In genomic region chr5:118329143-118329542, GRCm38 (mm10) we compare ENCODE assay signal across 24 mouse cellular contexts.
A peak's percentile ranks its signal among the peaks of the same experiment; 100 is the strongest.
DNase-seq lines count a peak whose midpoint lies in the region; ATAC-seq and TF ChIP-seq lines count a peak whose summit lies in the region.
"Had no signal": no experiment of that assay in that cellular context is flagged by ENCODE, and none has a peak within 500 bp of the region (broad histone marks: within the 10 kb centered on the region; RNA-seq: fewer than 3 reads in every experiment).

No protein-coding gene starts in this region.

- no peak for TF ChIP-seq POLR2A in CH12.LX (IDR thresholded peaks at IDR 0.05; ENCODE audit: low read depth, low read length)

- peak overlapping the region; percentile 54; the same call in 1 of the 2 replicates for H3K4me2 ChIP-seq in forebrain, embryonic 13.5 days
- no peak overlapping the region for H3K4me2 ChIP-seq in forebrain, postnatal 0 days (ENCODE audit: low read depth)
- no peak overlapping the region for H3K4me2 ChIP-seq in midbrain, embryonic 14.5 days (ENCODE audit: low read length)
- no peak overlapping the region for H3K4me2 ChIP-seq in midbrain, embryonic 11.5 days
- no peak overlapping the region for H3K4me2 ChIP-seq in CH12.LX (ENCODE audit: insufficient read depth, low read depth, poor library complexity, severe bottlenecking)
- H3K4me2 ChIP-seq in hindbrain, embryonic 11.5 days (replicated peaks; ENCODE audit: low read depth, low read length), result no peak overlapping the region
- H3K4me2 ChIP-seq: liver, embryonic 15.5 days; stomach, embryonic 15.5 days had no signal

- H3K9ac ChIP-seq in forebrain, embryonic 13.5 days, result no peak overlapping the region
- H3K9ac ChIP-seq in forebrain, postnatal 0 days, result no peak overlapping the region
- H3K9ac ChIP-seq in midbrain, embryonic 14.5 days (replicated peaks; ENCODE audit: low read length), result no peak overlapping the region
- no peak overlapping the region for H3K9ac ChIP-seq in midbrain, embryonic 11.5 days (ENCODE audit: low read length)
- no peak overlapping the region for H3K9ac ChIP-seq in CH12.LX (ENCODE audit: insufficient read depth, low read depth)
- no peak overlapping the region for H3K9ac ChIP-seq in hindbrain, embryonic 11.5 days (ENCODE audit: low read depth, low read length)
- H3K9ac ChIP-seq: liver, embryonic 15.5 days; midbrain, embryonic 12.5 days; stomach, embryonic 15.5 days had no signal

- 89% methylated on average over 5 of the region's 5 CpGs for WGBS in forebrain, embryonic 13.5 days
- WGBS in forebrain, postnatal 0 days, result 84% methylated on average over 5 of the region's 5 CpGs
- 86% methylated on average over 5 of the region's 5 CpGs for WGBS in midbrain, embryonic 14.5 days
- WGBS in midbrain, embryonic 11.5 days, result 88% methylated on average over 5 of the region's 5 CpGs
- WGBS in hindbrain, embryonic 11.5 days, result 83% methylated on average over 5 of the region's 5 CpGs

- no peaks in the 10 kb centered on the region for H3K79me2 ChIP-seq in CH12.LX (replicated peaks; ENCODE audit: control insufficient read depth, extremely low read depth, insufficient read depth, poor library complexity, severe bottlenecking)

- ATAC-seq in forebrain, embryonic 13.5 days, result no peak
- no peak for ATAC-seq in forebrain, postnatal 0 days
- no peak for ATAC-seq in midbrain, embryonic 14.5 days (ENCODE audit: low FRiP score, low TSS enrichment)
- ATAC-seq in midbrain, embryonic 11.5 days (ENCODE audit: low FRiP score), result no peak
- no peak for ATAC-seq in hindbrain, embryonic 11.5 days (ENCODE audit: low FRiP score)
- ATAC-seq: hindbrain, embryonic 16.5 days had no signal

- TF ChIP-seq RAD21 in CH12.LX (IDR thresholded peaks at IDR 0.05; ENCODE audit: low read depth, low read length), result no peak

- TF ChIP-seq CTCF in forebrain, postnatal 0 days (IDR thresholded peaks at IDR 0.05; ENCODE audit: low read depth), result no peak
- no peak for TF ChIP-seq CTCF in CH12.LX (conservative IDR thresholded peaks at IDR 0.05 in 1 of 2, IDR thresholded peaks at IDR 0.05 in 1 of 2; ENCODE audit: low read depth in 2 of 2, low read length in 2 of 2)

- H3K4me1 ChIP-seq in forebrain, embryonic 13.5 days, result peaks cover 44% of the 10 kb centered on the region
- peaks cover 3% of the 10 kb centered on the region; the same call in 1 of the 2 replicates for H3K4me1 ChIP-seq in forebrain, postnatal 0 days (ENCODE audit: insufficient read depth)
- H3K4me1 ChIP-seq in midbrain, embryonic 14.5 days (ENCODE audit: control insufficient read depth, insufficient read depth, low read length), result peaks cover 31% of the 10 kb centered on the region
- H3K4me1 ChIP-seq in midbrain, embryonic 11.5 days (ENCODE audit: control insufficient read depth, insufficient read depth, low read length), result peaks cover 11% of the 10 kb centered on the region
- H3K4me1 ChIP-seq in CH12.LX (ENCODE audit: control insufficient read depth in 1 of 2, insufficient read depth in 2 of 2), result peaks cover 0 to 17% of the 10 kb centered on the region in 2 experiments; a peak in 2 of 4 replicates
- peaks cover 6% of the 10 kb centered on the region; the same call in 1 of the 2 replicates for H3K4me1 ChIP-seq in hindbrain, embryonic 11.5 days (replicated peaks; ENCODE audit: control insufficient read depth, insufficient read depth, low read length)

- H3K4me3 ChIP-seq in forebrain, embryonic 13.5 days, result no peak overlapping the region
- no peak overlapping the region for H3K4me3 ChIP-seq in forebrain, postnatal 0 days (ENCODE audit: low read depth, low read length)
- no peak overlapping the region for H3K4me3 ChIP-seq in midbrain, embryonic 14.5 days (replicated peaks; ENCODE audit: low read depth, low read length)
- no peak overlapping the region for H3K4me3 ChIP-seq in midbrain, embryonic 11.5 days (ENCODE audit: low read depth, low read length)
- H3K4me3 ChIP-seq in CH12.LX (replicated peaks in 1 of 3; ENCODE audit: low read depth in 2 of 3, low read length in 2 of 3, poor library complexity in 1 of 3), result no peak overlapping the region
- no peak overlapping the region for H3K4me3 ChIP-seq in hindbrain, embryonic 11.5 days (ENCODE audit: low read depth, low read length)
- H3K4me3 ChIP-seq: liver, embryonic 15.5 days; midbrain, embryonic 12.5 days; neural tube, embryonic 13.5 days; stomach, embryonic 15.5 days had no signal

- in situ Hi-C loops in CH12.LX (cut with MboI; ENCODE audit: low pct_ligation_motif_present, low pct_unique_long_range_greater_than_20kb, low sequenced_read_pairs), result no loop called here

- no peak for TF ChIP-seq EP300 in CH12.LX (IDR thresholded peaks at IDR 0.05; ENCODE audit: low read length)

- dilution Hi-C loops in CH12.LX (cut with MboI; ENCODE audit: extremely low pct_ligation_motif_present, extremely low pct_unique_long_range_greater_than_20kb, low sequenced_read_pairs), result no loop called here

- peak overlapping the region; percentile 70; the same call in 1 of the 2 replicates for H3K27ac ChIP-seq in forebrain, embryonic 13.5 days
- H3K27ac ChIP-seq in forebrain, postnatal 0 days (ENCODE audit: low read depth, low read length), result no peak overlapping the region
- 0 out of 2 replicates have a peak overlapping the region, but pooled peaks have one; percentile 53 for H3K27ac ChIP-seq in midbrain, embryonic 14.5 days (replicated peaks; ENCODE audit: low read depth, low read length)
- H3K27ac ChIP-seq in midbrain, embryonic 11.5 days (ENCODE audit: low read depth, low read length), result no peak overlapping the region
- H3K27ac ChIP-seq in CH12.LX (ENCODE audit: insufficient read depth, low read depth), result no peak overlapping the region
- H3K27ac ChIP-seq in hindbrain, embryonic 11.5 days (ENCODE audit: low read depth, low read length), result no peak overlapping the region
- H3K27ac ChIP-seq: heart, embryonic 10.5 days; kidney, postnatal 0 days; limb, embryonic 10.5 days; liver, embryonic 15.5 days; stomach, embryonic 15.5 days had no signal

- H3K36me3 ChIP-seq in forebrain, embryonic 13.5 days (ENCODE audit: poor library complexity, severe bottlenecking), result no peaks in the 10 kb centered on the region
- H3K36me3 ChIP-seq in forebrain, postnatal 0 days (ENCODE audit: insufficient read depth), result no peaks in the 10 kb centered on the region
- H3K36me3 ChIP-seq in midbrain, embryonic 14.5 days (ENCODE audit: control insufficient read depth, insufficient read depth, low read length), result no peaks in the 10 kb centered on the region
- no peaks in the 10 kb centered on the region for H3K36me3 ChIP-seq in midbrain, embryonic 11.5 days (ENCODE audit: control insufficient read depth, insufficient read depth, low read length)
- no peaks in the 10 kb centered on the region for H3K36me3 ChIP-seq in CH12.LX (replicated peaks in 1 of 2; ENCODE audit: control insufficient read depth in 1 of 2, insufficient read depth in 1 of 2, low read length in 1 of 2)
- no peaks in the 10 kb centered on the region for H3K36me3 ChIP-seq in hindbrain, embryonic 11.5 days (ENCODE audit: control insufficient read depth, insufficient read depth, low read length)
- H3K36me3 ChIP-seq: forebrain, embryonic 10.5 days; heart, embryonic 10.5 days; limb, embryonic 10.5 days; liver, embryonic 15.5 days; midbrain, embryonic 12.5 days; neural tube, embryonic 13.5 days; stomach, embryonic 15.5 days had no signal

- no peak for DNase-seq in forebrain, postnatal 0 days
- DNase-seq in midbrain, embryonic 14.5 days, result no peak
- DNase-seq in midbrain, embryonic 11.5 days (ENCODE audit: low spot score, missing footprints), result no peak
- DNase-seq in CH12.LX (ENCODE audit: extremely low read depth), result peak; percentile 60
- DNase-seq in induced T-regulatory cell, adult 2 months (ENCODE audit: low read depth), result peak; percentile 37
- no peak for DNase-seq in retina, embryonic 14.5 days (ENCODE audit: low spot score)
- no peak for DNase-seq in hindbrain, embryonic 11.5 days (ENCODE audit: low spot score)
- DNase-seq: adrenal gland, postnatal 25 days; cerebellum, postnatal 14 days; gastrocnemius, postnatal 10 days; kidney, adult 2 months; layer of hippocampus, adult 9-11 months; liver; thymus, adult 18-20 months had no signal

- H3K27me3 ChIP-seq in forebrain, embryonic 13.5 days, result peaks cover 3% of the 10 kb centered on the region; the same call in 1 of the 2 replicates
- no peaks in the 10 kb centered on the region for H3K27me3 ChIP-seq in forebrain, postnatal 0 days (ENCODE audit: insufficient read depth, low read length)
- 0 out of 2 replicates have a peak, but pooled peaks cover 4% of the 10 kb centered on the region for H3K27me3 ChIP-seq in midbrain, embryonic 14.5 days (ENCODE audit: control insufficient read depth, insufficient read depth, low read length)
- H3K27me3 ChIP-seq in midbrain, embryonic 11.5 days (ENCODE audit: control insufficient read depth, insufficient read depth, low read length), result peaks cover 3% of the 10 kb centered on the region
- H3K27me3 ChIP-seq in CH12.LX (replicated peaks), result no peaks in the 10 kb centered on the region
- H3K27me3 ChIP-seq in hindbrain, embryonic 11.5 days (ENCODE audit: control insufficient read depth, insufficient read depth, low read length), result no peaks in the 10 kb centered on the region; the same call in 1 of the 2 replicates

- H3K9me3 ChIP-seq in forebrain, embryonic 13.5 days (replicated peaks), result no peaks in the 10 kb centered on the region
- H3K9me3 ChIP-seq in forebrain, postnatal 0 days (ENCODE audit: low read length), result no peaks in the 10 kb centered on the region
- H3K9me3 ChIP-seq in midbrain, embryonic 14.5 days (ENCODE audit: control insufficient read depth, low read length), result no peaks in the 10 kb centered on the region
- no peaks in the 10 kb centered on the region for H3K9me3 ChIP-seq in midbrain, embryonic 11.5 days (ENCODE audit: control insufficient read depth, low read length)
- peaks cover 7% of the 10 kb centered on the region for H3K9me3 ChIP-seq in CH12.LX (replicated peaks; ENCODE audit: low read length)
- no peaks in the 10 kb centered on the region for H3K9me3 ChIP-seq in hindbrain, embryonic 11.5 days (ENCODE audit: control insufficient read depth, low read length)
- H3K9me3 ChIP-seq: limb, embryonic 10.5 days; liver, embryonic 15.5 days; neural tube, embryonic 13.5 days; stomach, embryonic 15.5 days had no signal

TF ChIP-seq in CH12.LX, 34 proteins besides CTCF, POLR2A, EP300 and RAD21 (continues in another document):
- TF ChIP-seq MYC (IDR thresholded peaks at IDR 0.05; ENCODE audit: low read depth, low read length), result no peak
- TF ChIP-seq SMC3 (IDR thresholded peaks at IDR 0.05; ENCODE audit: low read depth, low read length), result no peak
- no peak for TF ChIP-seq USF1 (IDR thresholded peaks at IDR 0.05; ENCODE audit: low read depth, low read length)
- TF ChIP-seq CHD1 (IDR thresholded peaks at IDR 0.05; ENCODE audit: low read depth, low read length), result no peak
- TF ChIP-seq POLR2AphosphoS2 (IDR thresholded peaks at IDR 0.05; ENCODE audit: low read depth, low read length), result no peak
- TF ChIP-seq KAT2A (IDR thresholded peaks at IDR 0.05; ENCODE audit: insufficient replicate concordance, low read length), result no peak
- TF ChIP-seq IRF4 (IDR thresholded peaks at IDR 0.05; ENCODE audit: low read depth, low read length), result no peak
- TF ChIP-seq RCOR1 (conservative IDR thresholded peaks at IDR 0.05; ENCODE audit: low read depth, low read length), result no peak
- TF ChIP-seq NRF1 (IDR thresholded peaks at IDR 0.05; ENCODE audit: low read depth, low read length), result no peak
- TF ChIP-seq ZNF384 (IDR thresholded peaks at IDR 0.05; ENCODE audit: low read depth, low read length), result no peak
- no peak for TF ChIP-seq TBP (conservative IDR thresholded peaks at IDR 0.05; ENCODE audit: low read depth, low read length)

Comparison
In these comparisons a context has a peak if more than half of its experiments do, and no peak if none do; other contexts are left out.
1. H3K27ac ChIP-seq: peak in forebrain, embryonic 13.5 days (single experiment) and midbrain, embryonic 14.5 days (single experiment); none in forebrain, postnatal 0 days (single experiment), midbrain, embryonic 11.5 days (single experiment), CH12.LX (single experiment) and hindbrain, embryonic 11.5 days (single experiment).
2. DNase-seq: peak in CH12.LX (single experiment) and induced T-regulatory cell, adult 2 months (single experiment); none in forebrain, postnatal 0 days (single experiment), midbrain, embryonic 14.5 days (single experiment), midbrain, embryonic 11.5 days (single experiment), retina, embryonic 14.5 days (single experiment) and hindbrain, embryonic 11.5 days (single experiment).